7 mouse cellular contexts compared by ENCODE assay signal in genomic region chr7:50241634-50242273, GRCm38 (mm10).
DNase-seq lines count a peak whose midpoint lies in the region; TF ChIP-seq lines count a peak whose summit lies in the region.

No protein-coding gene starts in this region.

- intact Hi-C loops in left cerebral cortex, postnatal 10 days (cut with DNase I) = no loop called here

- no peak for TF ChIP-seq POLR2A in brain, embryonic 14.5 days (IDR thresholded peaks at IDR 0.05; ENCODE audit: borderline replicate concordance, extremely low read depth, insufficient read depth, insufficient read length, poor library complexity, severe bottlenecking)

- no peak for TF ChIP-seq CTCF in brain, embryonic 14.5 days (IDR thresholded peaks at IDR 0.05; ENCODE audit: borderline replicate concordance, extremely low read depth, insufficient read depth, insufficient read length)

- peak; percentile 80 for DNase-seq in Muller cell, postnatal 12 days (ENCODE audit: inconsistent ontology term)
- peak; percentile 97 for DNase-seq in brain, embryonic 14.5 days (ENCODE audit: low read depth)
- peak; percentile 79 to 80 for DNase-seq in frontal cortex, postnatal 14 days (ENCODE audit: low spot score in 2 of 2)
- DNase-seq in left cerebral cortex, postnatal 10 days (ENCODE audit: extremely low spot score in 1 of 2, low spot score in 2 of 2) = peak; percentile 81 to 94
- DNase-seq in spleen, adult 18-20 months = no peak
- DNase-seq in testis, postnatal 10 days (ENCODE audit: low spot score) = no peak
- no peak for DNase-seq in gastrocnemius, adult 18-20 months (ENCODE audit: low spot score)

Comparison
In these comparisons a context has a peak if more than half of its experiments do, and no peak if none do; other contexts are left out.
1. DNase-seq: peak in Muller cell, postnatal 12 days (single experiment), brain, embryonic 14.5 days (single experiment), frontal cortex, postnatal 14 days (2 of 2) and left cerebral cortex, postnatal 10 days (2 of 2); none in spleen, adult 18-20 months (0 of 2), testis, postnatal 10 days (single experiment) and gastrocnemius, adult 18-20 months (single experiment).